Mouse (Mus musculus) gastrocnemius, postnatal 4 days (tissue): ENCODE measurements at regions not wholly inside any gene's neighbourhood (a gene's known extent, or its start where the extent isn't known, plus 50 kb on each side); places are given as distances from the start of the nearest gene placed in this dataset.
"Not testable (repeated sequence)": the region's sequence is repeated elsewhere in the genome, so short reads cannot be mapped to it uniquely, and the experiment has no call there.

Experiments
- DNase-seq, 2 experiments: peaks; one replicate each; pipeline ENCODE4 v3.0.0; 2021 to 2022; ENCODE audit warnings: low spot score in 2 of 2, mixed read lengths in 2 of 2

- DNase-seq = no peak
Observed at GRCm38 (mm10) chr2:108756251-108756650, 524.3 kb upstream of the Kif18a start.

- DNase-seq = no peak
Observed at GRCm38 (mm10) chr2:108764703-108765102, 515.8 kb upstream of the Kif18a start.

GRCm38 (mm10) chr2:108766461-108766860, 514.1 kb upstream of the Kif18a start:
- no peak for DNase-seq

- no peak for DNase-seq
Observed at GRCm38 (mm10) chr2:108770383-108770782, 510.2 kb upstream of the Kif18a start.

GRCm38 (mm10) chr2:108783457-108783856, 497.1 kb upstream of the Kif18a start:
- DNase-seq = no peak

GRCm38 (mm10) chr2:108785161-108785957, 495.2 kb upstream of the Kif18a start:
- DNase-seq = no peak

- no peak for DNase-seq
Observed at GRCm38 (mm10) chr2:108789166-108789565, 491.4 kb upstream of the Kif18a start.

GRCm38 (mm10) chr2:108795145-108795544, 485.4 kb upstream of the Kif18a start:
- DNase-seq = no peak

GRCm38 (mm10) chr2:108796816-108797581, 483.5 kb upstream of the Kif18a start:
- DNase-seq = no peak

- no peak for DNase-seq
Observed at GRCm38 (mm10) chr2:108812367-108812766, 468.2 kb upstream of the Kif18a start.

- DNase-seq = no peak
Observed at GRCm38 (mm10) chr2:108813040-108813566, 467.4 kb upstream of the Kif18a start.

GRCm38 (mm10) chr2:108816579-108816978, 464.0 kb upstream of the Kif18a start:
- no peak for DNase-seq

- DNase-seq = no peak
Observed at GRCm38 (mm10) chr2:108824025-108824424, 456.5 kb upstream of the Kif18a start.

- no peak for DNase-seq
Observed at GRCm38 (mm10) chr2:108825981-108826380, 454.6 kb upstream of the Kif18a start.

GRCm38 (mm10) chr2:108827106-108827838, 453.3 kb upstream of the Kif18a start:
- no peak for DNase-seq

GRCm38 (mm10) chr2:108827974-108828700, 452.4 kb upstream of the Kif18a start:
- no peak for DNase-seq

- DNase-seq = not testable (repeated sequence)
Observed at GRCm38 (mm10) chr2:108843855-108844254, 436.7 kb upstream of the Kif18a start.

- no peak for DNase-seq
Observed at GRCm38 (mm10) chr2:108848051-108848450, 432.5 kb upstream of the Kif18a start.

GRCm38 (mm10) chr2:108854399-108854798, 426.1 kb upstream of the Kif18a start:
- DNase-seq = no peak

- no peak for DNase-seq
Observed at GRCm38 (mm10) chr2:108877141-108877540, 403.4 kb upstream of the Kif18a start.

GRCm38 (mm10) chr2:108877676-108878075, 402.9 kb upstream of the Kif18a start:
- no peak for DNase-seq
